Comparison of ENCODE assay signal across 25 mouse cellular contexts in the genomic region with DNA sequence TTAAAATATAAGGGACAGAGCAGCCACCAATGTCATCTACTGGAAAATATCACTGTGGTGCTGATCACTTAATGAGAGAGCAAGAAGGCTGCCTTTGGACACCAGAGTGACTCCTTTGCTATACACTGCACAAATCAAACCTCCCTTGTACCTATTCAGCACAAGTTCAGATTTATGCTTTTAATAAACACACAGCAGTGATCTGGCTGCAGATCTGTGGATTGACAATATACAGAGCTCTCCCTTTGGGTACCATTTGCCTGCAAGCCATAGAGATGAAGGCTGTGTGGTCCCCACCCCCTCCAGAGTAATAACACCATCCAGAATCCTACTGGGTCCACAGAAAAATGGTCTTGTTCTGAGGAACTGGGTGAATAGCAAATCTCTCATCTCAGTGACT.
"Had no signal": no experiment of that assay in that cellular context is flagged by ENCODE, and none has a peak within 500 bp of the region (broad histone marks: within the 10 kb centered on the region; RNA-seq: fewer than 3 reads in every experiment).

No protein-coding gene starts in this region.

- H3K9me3 ChIP-seq: heart, embryonic 10.5 days; heart, embryonic 12.5 days; hindbrain, embryonic 10.5 days; hindbrain, embryonic 13.5 days; intestine, embryonic 15.5 days; kidney, embryonic 15.5 days; limb, embryonic 13.5 days; limb, embryonic 15.5 days; liver, embryonic 12.5 days had no signal

- H3K27me3 ChIP-seq: heart, embryonic 12.5 days; hindbrain, embryonic 13.5 days; intestine, embryonic 15.5 days; kidney, embryonic 15.5 days; limb, embryonic 13.5 days; limb, embryonic 15.5 days; liver, embryonic 12.5 days had no signal

- H3K27ac ChIP-seq: gastrocnemius, adult 2 months; heart, embryonic 10.5 days; hindbrain, embryonic 10.5 days; hindbrain, embryonic 13.5 days; intestine, embryonic 15.5 days; kidney, embryonic 15.5 days; kidney, postnatal 0 days; limb, embryonic 13.5 days; limb, embryonic 15.5 days; liver, embryonic 12.5 days had no signal

- H3K4me3 ChIP-seq: gastrocnemius, adult 2 months; heart, embryonic 10.5 days; heart, embryonic 12.5 days; hindbrain, embryonic 10.5 days; hindbrain, embryonic 13.5 days; intestine, embryonic 15.5 days; kidney, embryonic 15.5 days; limb, embryonic 13.5 days; limb, embryonic 15.5 days; liver, embryonic 12.5 days had no signal

- ATAC-seq: inflammation-experienced regulatory T-cells, adult 6 months; intestine, embryonic 15.5 days; intestine, postnatal 0 days; liver, embryonic 12.5 days had no signal

- H3K9ac ChIP-seq: heart, embryonic 12.5 days; hindbrain, embryonic 13.5 days; intestine, embryonic 15.5 days; kidney, embryonic 15.5 days; limb, embryonic 13.5 days; limb, embryonic 15.5 days; liver, embryonic 12.5 days had no signal

- H3K4me2 ChIP-seq: heart, embryonic 12.5 days; hindbrain, embryonic 13.5 days; intestine, embryonic 15.5 days; kidney, embryonic 15.5 days; limb, embryonic 13.5 days; limb, embryonic 15.5 days; liver, embryonic 12.5 days had no signal

- H3K4me1 ChIP-seq: heart, embryonic 10.5 days; heart, embryonic 12.5 days; hindbrain, embryonic 10.5 days; hindbrain, embryonic 13.5 days; intestine, embryonic 15.5 days; kidney, embryonic 15.5 days; limb, embryonic 13.5 days; limb, embryonic 15.5 days; liver, embryonic 12.5 days had no signal

- DNase-seq: gastrocnemius, adult 2 months; gastrocnemius, postnatal 10 days; gastrocnemius, postnatal 25 days; heart, adult 18-20 months; heart, postnatal 10 days; heart, postnatal 4 days; kidney, adult 2 months; kidney, adult 9 months; kidney, postnatal 14 days; kidney, postnatal 36 days; layer of hippocampus, adult 9-11 months; layer of hippocampus, postnatal 36 days; left cerebral cortex, postnatal 4 days had no signal

- H3K36me3 ChIP-seq: heart, embryonic 10.5 days; heart, embryonic 12.5 days; hindbrain, embryonic 10.5 days; hindbrain, embryonic 13.5 days; intestine, embryonic 15.5 days; kidney, embryonic 15.5 days; limb, embryonic 13.5 days; limb, embryonic 15.5 days; liver, embryonic 12.5 days had no signal
